Mouse (Mus musculus) liver, embryonic 15.5 days (tissue): Measurements from ENCODE around the gene Cyth4. TPM values are rescaled to one million over a fixed set of nuclear protein-coding genes. Genes with fewer than 3 reads are reported as not detected.
A peak's percentile ranks its signal among the peaks of the same experiment; 100 is the strongest.

ENCODE experiments used
- ATAC-seq: fragments of 200-750 bp; cut with Nextera tagmentation; 2 replicates; pipeline ENCODE4 v1.8.0; 2017; ENCODE audit warnings: moderate number of reproducible peaks, mild to moderate bottlenecking, moderate library complexity; ENCODE audit not compliant: insufficient read depth
- H3K27ac ChIP-seq: fragments of 300-500 bp; sonication (generic); replicated peaks from 2 replicates; pipeline ENCODE4 v1.5.1; 2015; ENCODE audit warnings: mild to moderate bottlenecking, inconsistent platforms
- H3K27me3 ChIP-seq: fragments of 300-500 bp; sonication (generic); 2 replicates; pipeline ENCODE4 v1.6.1; 2015; ENCODE audit warnings: mild to moderate bottlenecking, inconsistent platforms
- H3K36me3 ChIP-seq: fragments of 300-500 bp; sonication (generic); replicated peaks from 2 replicates; pipeline ENCODE4 v1.6.1; 2015; ENCODE audit warnings: moderate library complexity, mild to moderate bottlenecking, inconsistent platforms
- H3K4me1 ChIP-seq: fragments of 300-500 bp; sonication (generic); replicated peaks from 2 replicates; pipeline ENCODE4 v1.6.1; 2015; ENCODE audit warnings: inconsistent platforms
- H3K4me2 ChIP-seq: fragments of 300-500 bp; sonication (generic); 2 replicates; pipeline ENCODE4 v1.6.1; 2015; ENCODE audit warnings: moderate library complexity, mild to moderate bottlenecking, inconsistent platforms
- H3K4me3 ChIP-seq: fragments of 300-500 bp; sonication (generic); replicated peaks from 2 replicates; pipeline ENCODE4 v1.5.1; 2015; ENCODE audit warnings: mild to moderate bottlenecking, inconsistent platforms
- H3K9ac ChIP-seq: fragments of 300-500 bp; sonication (generic); 2 replicates; pipeline ENCODE4 v1.6.1; 2015; ENCODE audit warnings: moderate library complexity, mild to moderate bottlenecking, inconsistent platforms
- H3K9me3 ChIP-seq: fragments of 300-500 bp; sonication (generic); replicated peaks from 2 replicates; pipeline ENCODE4 v1.6.1; 2016; ENCODE audit warnings: inconsistent platforms
- WGBS: fragments of 180-500 bp; shearing (Covaris S2); methylation state at CpG from one replicate; pipeline ENCODE4 v1.1.7; 2015; ENCODE audit warnings: mixed read lengths; ENCODE audit not compliant: insufficient replicate concordance; 5-methylcytosine and 5-hydroxymethylcytosine counted together
- polyA plus RNA-seq: library from polyadenylated mRNA; unstranded; fragments of >200 nt; fragmentation: Nextera tagmentation; extraction: Ambion mirVana; gene quantifications from 2 replicates; pipeline ENCODE4 v1.2.1, GENCODE M21; 2015

Cyth4 gene
- polyA plus RNA-seq, 1 experiment from 2014 or later, result 13.5 TPM

DNA sequence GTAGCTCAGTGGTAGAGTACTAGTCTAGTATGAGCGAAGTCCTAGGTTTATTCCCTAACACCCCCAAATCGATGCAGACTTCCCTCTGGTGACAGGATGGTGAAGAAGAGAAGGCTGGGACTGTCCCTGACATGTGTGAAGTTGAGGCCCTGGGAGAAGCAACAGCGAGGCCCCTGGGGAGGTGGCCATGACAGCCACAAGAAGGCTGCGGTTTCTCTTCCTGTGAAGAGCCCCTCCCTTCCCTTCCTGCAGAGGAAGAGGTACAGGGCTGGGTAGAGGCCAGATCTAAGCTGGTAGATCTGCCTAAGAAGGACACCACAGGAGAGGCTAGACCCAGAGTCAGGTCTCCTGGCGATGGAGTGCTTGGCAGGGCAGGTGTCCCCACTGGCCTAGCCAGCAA lies 32.9 kb upstream of the Cyth4 start:
- Histone ChIP-seq H3K9ac (peak overlapping the region; percentile 35; the same call in 1 of the 2 replicates), H3K27ac (peak overlapping the region; percentile 81), H3K4me3 (no peak overlapping the region; the same call in 1 of the 2 replicates), H3K27me3 (no peaks in the 10 kb centered on the region), H3K9me3 (no peaks in the 10 kb centered on the region), H3K36me3 (peaks cover 26% of the 10 kb centered on the region), H3K4me1 (peaks cover 50% of the 10 kb centered on the region), H3K4me2 (peak overlapping the region; percentile 53)
- peak; percentile 57 for ATAC-seq
- WGBS, result 14% methylated on average over 5 of the region's 5 CpGs

GRCm38 (mm10) chr15:78564764-78565435 lies 31.9 kb upstream of the Cyth4 start:
- Histone ChIP-seq H3K27ac (peak overlapping the region; percentile 81), H3K9ac (0 out of 2 replicates have a peak overlapping the region, but pooled peaks have one; percentile 15), H3K4me2 (peak overlapping the region; percentile 53), H3K4me3 (no peak overlapping the region; the same call in 1 of the 2 replicates), H3K27me3 (no peaks in the 10 kb centered on the region), H3K36me3 (peaks cover 36% of the 10 kb centered on the region), H3K9me3 (no peaks in the 10 kb centered on the region), H3K4me1 (peaks cover 59% of the 10 kb centered on the region)
- peak; percentile 82 for ATAC-seq
- WGBS, result 31% methylated on average over 11 of the region's 11 CpGs

DNA sequence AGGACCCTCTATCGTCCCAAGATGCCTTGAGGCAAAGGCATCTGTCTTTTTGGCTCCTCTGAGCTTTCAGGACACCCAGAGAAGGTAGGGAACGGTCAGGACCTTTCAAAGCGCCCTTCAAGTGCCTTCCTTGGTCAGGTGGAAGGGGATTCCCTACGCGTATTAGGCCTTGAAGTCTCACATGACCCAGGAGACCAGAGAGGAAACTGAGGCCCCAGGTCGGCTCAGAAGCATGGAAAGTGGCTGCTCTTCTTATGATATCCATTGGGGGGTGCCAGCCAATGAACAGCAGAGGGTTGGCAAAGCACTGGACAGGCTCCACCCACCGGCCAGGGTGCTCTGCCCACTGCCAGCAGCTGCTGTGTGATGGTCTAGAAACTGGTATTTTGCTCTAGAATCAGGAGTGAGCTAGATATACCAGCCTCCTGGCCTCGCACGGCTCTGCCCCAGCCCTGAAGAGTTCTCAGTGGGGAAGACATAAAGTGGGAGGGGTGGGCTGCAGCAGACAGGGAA lies 29.2 kb upstream of the Cyth4 start:
- Histone ChIP-seq H3K9me3 (no peaks in the 10 kb centered on the region), H3K4me1 (peaks cover 87% of the 10 kb centered on the region), H3K27ac (no peak overlapping the region), H3K4me3 (no peak overlapping the region), H3K27me3 (no peaks in the 10 kb centered on the region), H3K9ac (no peak overlapping the region), H3K4me2 (no peak overlapping the region), H3K36me3 (peaks cover 32% of the 10 kb centered on the region)
- 68% methylated on average over 9 of the region's 9 CpGs for WGBS
- ATAC-seq, result no peak

GRCm38 (mm10) chr15:78570170-78570569 lies 26.7 kb upstream of the Cyth4 start:
- Histone ChIP-seq H3K27ac (no peak overlapping the region), H3K4me1 (peaks cover 72% of the 10 kb centered on the region), H3K9ac (no peak overlapping the region), H3K4me2 (peak overlapping the region; percentile 69), H3K9me3 (no peaks in the 10 kb centered on the region), H3K36me3 (peaks cover 28% of the 10 kb centered on the region), H3K4me3 (peak overlapping the region; percentile 60), H3K27me3 (no peaks in the 10 kb centered on the region)
- no peak for ATAC-seq
- whole genome bisulfite sequencing, result 69% methylated on average over 5 of the region's 5 CpGs

DNA sequence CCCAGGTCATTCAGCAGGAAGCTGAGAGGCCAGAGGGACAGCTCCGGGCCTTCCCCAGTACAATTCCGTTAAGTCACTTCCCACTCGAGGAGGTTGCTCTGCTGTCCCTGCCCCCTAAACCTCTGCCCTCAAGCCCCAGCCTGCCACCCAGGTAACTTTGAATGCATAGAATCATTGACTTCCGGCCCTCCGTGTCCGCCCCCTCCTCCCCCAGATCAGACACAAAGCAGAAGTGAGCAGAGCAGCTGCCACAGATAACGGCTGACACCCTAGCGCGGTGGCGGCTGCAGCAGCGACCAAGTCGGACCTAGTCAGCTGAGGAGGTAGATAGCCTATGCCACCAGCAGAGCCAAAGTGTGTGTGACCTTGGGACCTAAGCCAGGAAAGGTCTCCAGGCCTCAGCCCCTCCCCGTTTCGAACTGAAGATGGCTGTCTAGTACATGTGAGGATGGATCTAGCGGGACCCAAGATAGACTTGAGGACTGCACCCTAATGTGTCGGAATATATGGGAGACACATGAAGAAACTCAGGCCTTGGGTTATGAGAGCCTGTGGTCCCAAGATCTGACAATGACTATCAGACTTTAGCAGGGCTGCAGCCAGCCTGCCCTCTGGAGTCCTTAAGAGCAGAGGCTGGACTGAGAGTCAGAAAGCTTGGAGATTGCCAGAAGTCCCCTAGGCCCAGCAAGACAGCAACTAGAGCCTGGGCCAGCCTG lies 25.1 kb upstream of the Cyth4 start:
- no peaks in the 10 kb centered on the region for H3K9me3 ChIP-seq
- H3K27ac ChIP-seq, result peak overlapping the region; percentile 93
- H3K4me2 ChIP-seq, result peak overlapping the region; percentile 69
- H3K9ac ChIP-seq, result peak overlapping the region; percentile 59
- peak overlapping the region; percentile 60 for H3K4me3 ChIP-seq
- peaks cover 26% of the 10 kb centered on the region for H3K36me3 ChIP-seq
- peak; percentile 90 for ATAC-seq
- 2% methylated on average over 16 of the region's 16 CpGs for WGBS
- no peaks in the 10 kb centered on the region for H3K27me3 ChIP-seq
- peaks cover 58% of the 10 kb centered on the region for H3K4me1 ChIP-seq

DNA sequence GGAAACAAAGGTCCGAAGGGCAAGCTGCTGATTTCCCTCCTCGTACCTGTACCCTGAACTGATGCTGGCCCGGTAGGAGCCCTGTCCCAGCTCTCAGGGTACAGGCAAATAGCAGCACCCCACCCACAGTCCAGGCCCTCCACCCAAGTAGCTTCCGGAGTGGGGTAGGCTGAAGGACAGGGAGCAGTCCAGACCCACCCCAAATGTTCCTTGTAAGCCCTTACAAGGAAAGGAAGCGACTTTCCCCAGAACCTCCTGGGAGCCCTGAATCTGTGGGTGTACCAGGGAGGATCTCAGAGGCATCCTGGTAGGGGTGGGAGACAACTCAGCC lies 24.6 kb upstream of the Cyth4 start:
- peak; percentile 69 for ATAC-seq
- 18% methylated on average over 5 of the region's 5 CpGs for WGBS
- peak overlapping the region; percentile 93 for H3K27ac ChIP-seq

DNA sequence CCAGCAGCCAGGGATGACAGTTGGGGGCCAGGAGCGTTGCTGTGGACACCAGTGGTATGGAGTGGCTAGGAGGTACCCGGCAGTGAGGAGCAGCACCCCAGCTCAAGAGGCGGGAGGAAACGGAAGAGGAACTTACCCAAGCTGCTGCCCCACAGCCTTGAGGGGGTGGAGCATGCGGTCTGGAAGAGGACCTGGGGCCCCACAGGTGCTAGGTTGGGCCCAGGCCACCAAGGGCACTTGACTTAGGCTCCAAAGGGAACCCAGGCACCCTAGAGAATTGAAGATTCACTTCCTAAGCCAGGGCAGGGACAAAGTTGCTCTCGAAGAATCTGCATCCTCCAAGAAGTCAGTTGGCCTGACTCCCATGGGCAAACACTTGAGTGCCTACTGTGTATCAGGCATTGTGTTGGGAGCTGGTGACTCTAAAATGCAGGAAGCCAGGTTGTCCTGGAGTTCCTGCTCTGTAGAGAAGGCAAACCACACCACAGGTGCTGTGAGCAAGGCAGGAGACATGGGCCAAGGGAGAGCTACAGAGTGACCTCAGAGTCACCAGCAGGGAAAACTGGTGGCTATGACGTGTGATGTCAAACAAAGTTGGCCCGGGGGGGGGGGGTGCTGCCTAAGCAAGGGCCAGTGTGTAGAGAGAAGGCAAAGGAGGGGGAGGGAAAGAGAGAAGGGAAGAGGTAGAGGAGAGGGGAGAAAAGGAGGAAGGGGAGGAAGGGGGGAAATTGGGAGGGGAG lies 24.0 kb upstream of the Cyth4 start, which contains the start of gene Rac2:
Gene Rac2 (minus strand): TSS at position 126 of the 740 bp plus-strand sequence.
- Histone ChIP-seq H3K9ac (peak within 1 kb of the TSS; percentile 59), H3K4me1 (peaks cover 47% of the 10 kb centered on the region), H3K36me3 (peaks cover 26% of the 10 kb centered on the region), H3K9me3 (no peaks in the 10 kb centered on the region), H3K4me2 (peak within 1 kb of the TSS; percentile 69), H3K27me3 (no peaks in the 10 kb centered on the region), H3K27ac (peak within 1 kb of the TSS; percentile 93), H3K4me3 (peak within 1 kb of the TSS; percentile 60)
- WGBS, result 13% methylated on average over 8 of the region's 8 CpGs
- peak; percentile 55 for ATAC-seq

More for the DNA sequence above, 24.6 kb upstream of the Cyth4 start:
- Histone ChIP-seq H3K9ac (peak overlapping the region; percentile 59), H3K4me2 (peak overlapping the region; percentile 69), H3K36me3 (peaks cover 26% of the 10 kb centered on the region), H3K27me3 (no peaks in the 10 kb centered on the region), H3K9me3 (no peaks in the 10 kb centered on the region), H3K4me1 (peaks cover 53% of the 10 kb centered on the region), H3K4me3 (peak overlapping the region; percentile 60)

GRCm38 (mm10) chr15:78576284-78576810 lies 20.5 kb upstream of the Cyth4 start:
- Histone ChIP-seq H3K9ac (no peak overlapping the region), H3K4me2 (no peak overlapping the region), H3K27ac (no peak overlapping the region), H3K4me3 (no peak overlapping the region), H3K4me1 (peaks cover 35% of the 10 kb centered on the region), H3K9me3 (no peaks in the 10 kb centered on the region), H3K27me3 (peaks cover 9% of the 10 kb centered on the region), H3K36me3 (no peaks in the 10 kb centered on the region)
- 53% methylated on average over 4 of the region's 4 CpGs for WGBS
- ATAC-seq, result no peak

DNA sequence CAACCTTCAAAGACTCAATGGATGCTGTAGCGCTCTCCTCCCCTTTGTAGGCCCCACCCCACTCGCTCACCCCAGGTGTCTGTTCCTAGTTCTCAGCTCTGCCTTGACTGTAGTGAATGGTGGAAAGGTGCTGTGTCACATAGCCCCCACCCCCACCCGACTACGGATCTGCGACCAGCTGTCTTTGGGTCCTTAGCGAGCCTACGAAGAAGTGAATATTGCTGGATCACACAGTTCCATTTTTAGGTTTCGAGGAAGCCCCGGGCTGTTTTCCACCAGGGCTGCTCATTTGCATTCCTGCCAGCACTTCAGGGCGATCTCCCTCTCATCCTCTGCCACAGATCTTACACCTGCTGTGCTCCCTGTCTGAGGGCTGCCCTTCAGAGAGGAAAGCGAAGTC lies 13.5 kb upstream of the Cyth4 start:
- H3K4me3 ChIP-seq, result no peak overlapping the region
- ATAC-seq, result no peak
- H3K9me3 ChIP-seq, result no peaks in the 10 kb centered on the region
- H3K4me2 ChIP-seq, result no peak overlapping the region
- no peak overlapping the region for H3K9ac ChIP-seq
- peaks cover 34% of the 10 kb centered on the region for H3K4me1 ChIP-seq
- 40% methylated on average over 11 of the region's 11 CpGs for WGBS
- peaks cover 6% of the 10 kb centered on the region for H3K27me3 ChIP-seq
- no peaks in the 10 kb centered on the region for H3K36me3 ChIP-seq
- no peak overlapping the region for H3K27ac ChIP-seq

DNA sequence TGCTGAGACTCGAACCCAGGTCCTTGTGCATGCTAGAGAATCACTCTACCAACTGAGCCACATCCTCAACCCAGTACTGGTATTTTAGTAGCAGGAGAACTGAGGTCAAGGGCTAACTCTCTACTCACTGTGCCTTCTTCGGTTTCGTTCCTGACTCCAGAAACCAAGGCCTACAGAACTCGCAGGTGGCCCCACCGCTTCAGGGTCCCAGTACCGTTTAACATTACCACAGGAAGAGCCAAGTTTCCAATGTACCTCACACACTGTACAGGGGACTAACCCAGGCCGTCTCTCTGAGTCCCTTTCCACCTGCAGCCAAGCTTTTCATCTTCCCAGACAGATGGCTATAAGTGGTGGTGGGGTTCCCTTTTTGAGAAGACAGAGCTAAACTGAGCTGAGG lies 11.4 kb upstream of the Cyth4 start:
- Histone ChIP-seq H3K4me3 (no peak overlapping the region), H3K4me2 (no peak overlapping the region), H3K27ac (no peak overlapping the region), H3K9ac (no peak overlapping the region), H3K4me1 (peaks cover 27% of the 10 kb centered on the region), H3K27me3 (no peaks in the 10 kb centered on the region; the same call in 1 of the 2 replicates), H3K9me3 (no peaks in the 10 kb centered on the region), H3K36me3 (no peaks in the 10 kb centered on the region)
- 69% methylated on average over 7 of the region's 7 CpGs for WGBS
- no peak for ATAC-seq
